Mouse (Mus musculus): ENCODE data around the gene Itga2. TPM values are rescaled to one million over a fixed set of nuclear protein-coding genes. Genes with fewer than 3 reads are reported as not detected.

Gene Itga2
- 0.30 TPM for polyA plus RNA-seq (2017; shearing (Covaris generic))

DNA sequence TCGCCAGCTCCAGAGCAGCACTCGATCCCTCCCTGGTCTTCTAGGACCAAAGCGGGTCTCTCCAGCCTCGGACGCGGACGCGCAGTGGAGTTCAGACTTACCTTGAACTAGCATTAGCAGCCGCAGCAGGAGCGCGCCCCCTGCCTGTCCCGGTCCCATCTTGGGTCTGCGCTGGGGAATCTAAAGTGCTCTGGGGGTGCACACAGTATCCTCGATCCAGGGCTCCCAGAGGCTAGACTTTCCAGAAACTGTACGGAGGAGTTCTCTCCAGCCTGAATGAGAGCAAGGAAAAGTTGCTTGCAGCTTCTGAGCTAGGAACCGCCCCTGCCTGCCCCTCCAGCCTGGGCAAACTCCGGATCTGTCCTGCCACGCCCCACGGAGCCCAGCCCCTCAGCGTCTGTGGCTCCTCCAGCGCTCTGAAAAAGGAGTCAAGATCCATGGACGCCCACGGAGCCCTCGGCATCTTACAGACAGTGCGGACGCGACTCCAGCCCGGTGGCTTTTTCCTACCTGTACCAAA, at the start of gene Itga2:
Gene Itga2, minus strand, starts transcription at position 326 of the 520 bp plus-strand sequence.

DNA sequence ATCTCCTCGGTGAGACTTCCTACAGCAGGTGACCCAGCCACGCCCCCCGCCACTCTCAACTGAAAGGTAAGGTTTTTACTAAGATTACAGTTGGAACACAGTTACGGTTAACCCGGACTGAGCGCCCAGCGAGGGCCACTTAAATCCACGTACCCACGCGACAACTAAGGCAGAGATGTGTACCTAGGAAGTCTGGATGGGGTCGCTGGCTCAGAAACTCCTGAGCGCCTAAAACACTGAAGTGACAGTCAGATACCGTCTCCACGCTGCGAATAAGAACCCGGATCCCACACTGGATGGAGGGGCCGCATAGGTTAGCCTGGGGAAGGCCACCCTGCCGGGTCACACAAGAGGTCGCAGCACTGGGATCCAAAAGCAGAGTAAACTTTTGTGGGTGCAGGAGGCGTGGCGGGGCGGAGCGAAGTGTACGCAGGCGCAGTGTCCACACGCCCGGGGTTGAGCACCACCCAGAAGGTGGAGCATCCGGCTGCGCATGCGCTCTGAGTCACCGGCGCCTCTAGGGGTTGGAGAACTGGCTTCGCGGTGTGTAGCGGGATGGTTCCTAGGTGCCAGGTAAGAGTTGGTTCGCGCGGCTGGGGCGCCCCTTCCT, 114.0 kb downstream of the Itga2 start, which contains the start of gene Mocs2:
Gene Mocs2, plus strand, starts transcription at position 486 of the 610 bp plus-strand sequence.

Other genes with a start within 250 kb of the Itga2 start
- gene Mocs2, start 113.9 kb downstream of the Itga2 start, polyA plus RNA-seq (2017; shearing (Covaris generic)): 32.8 TPM
- 7.5 TPM for gene Pelo, start 158.1 kb upstream of the Itga2 start, polyA plus RNA-seq (2017; shearing (Covaris generic))
- gene Gm49395, start 169.8 kb upstream of the Itga2 start, polyA plus RNA-seq (2017; shearing (Covaris generic)): not detected
- gene Itga1, start 169.9 kb upstream of the Itga2 start, polyA plus RNA-seq (2017; shearing (Covaris generic)): 0.17 TPM